Mouse (Mus musculus): ENCODE measurements around the gene Map4k3.

DNA sequence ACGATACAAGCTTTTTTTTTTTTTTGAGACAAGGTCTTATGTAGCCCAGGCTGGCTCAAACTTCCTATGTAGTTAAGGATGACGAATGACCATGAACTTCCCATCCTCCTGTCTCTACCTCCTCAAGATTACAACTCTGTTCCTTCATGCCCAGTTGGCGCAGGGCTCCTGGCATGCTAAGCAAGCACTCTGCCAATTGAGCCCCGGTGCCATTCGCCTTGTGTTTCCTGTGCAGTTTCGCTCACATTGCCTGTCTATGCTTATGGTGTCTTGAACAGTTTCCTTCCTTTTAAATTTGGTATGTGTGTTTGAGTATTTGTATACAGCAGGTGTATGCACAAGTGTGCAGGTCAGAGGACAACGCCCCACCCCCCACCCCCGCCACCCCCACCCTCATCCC is 182.1 kb downstream of the Map4k3 start:
- TF ChIP-seq POLR2A (IDR thresholded peaks at IDR 0.05; ENCODE audit: control insufficient read depth in 1 of 2, insufficient read depth in 1 of 2, low read depth in 1 of 2, low read length in 2 of 2, poor library complexity in 1 of 2) = no peak
- TF ChIP-seq RAD21 (IDR thresholded peaks at IDR 0.05; ENCODE audit: low read depth, low read length) = no peak
- TF ChIP-seq CHD2 (IDR thresholded peaks at IDR 0.05; ENCODE audit: low read length) = no peak
- TF ChIP-seq CTCF (IDR thresholded peaks at IDR 0.05 in 2 of 3, conservative IDR thresholded peaks at IDR 0.05 in 1 of 3; ENCODE audit: control insufficient read depth in 1 of 3, insufficient read depth in 1 of 3, low read depth in 2 of 3, low read length in 3 of 3, poor library complexity in 1 of 3, severe bottlenecking in 1 of 3) = no peak
- no peak for TF ChIP-seq ZC3H11A (IDR thresholded peaks at IDR 0.05; ENCODE audit: low read depth, low read length)
- TF ChIP-seq E2F4 (IDR thresholded peaks at IDR 0.05; ENCODE audit: borderline replicate concordance, low read depth, low read length) = no peak
- no peak for TF ChIP-seq EP300 (IDR thresholded peaks at IDR 0.05; ENCODE audit: low read depth in 1 of 2, low read length in 2 of 2)
- TF ChIP-seq TAL1 (IDR thresholded peaks at IDR 0.05; ENCODE audit: low read length) = no peak
- no peak for TF ChIP-seq ELF1 (IDR thresholded peaks at IDR 0.05; ENCODE audit: low read depth, low read length)
- no peak for TF ChIP-seq MAX (IDR thresholded peaks at IDR 0.05; ENCODE audit: low read length)
- no peak for TF ChIP-seq ETS1 (IDR thresholded peaks at IDR 0.05; ENCODE audit: low read depth, low read length)
